Mouse (Mus musculus): ENCODE results near the gene Frmd4b. TPM values are rescaled to one million over a fixed set of nuclear protein-coding genes. Genes with fewer than 3 reads are reported as not detected.

The Frmd4b gene
- polyA plus RNA-seq, 1 experiment from 2014 or later, result 12.1 TPM

DNA sequence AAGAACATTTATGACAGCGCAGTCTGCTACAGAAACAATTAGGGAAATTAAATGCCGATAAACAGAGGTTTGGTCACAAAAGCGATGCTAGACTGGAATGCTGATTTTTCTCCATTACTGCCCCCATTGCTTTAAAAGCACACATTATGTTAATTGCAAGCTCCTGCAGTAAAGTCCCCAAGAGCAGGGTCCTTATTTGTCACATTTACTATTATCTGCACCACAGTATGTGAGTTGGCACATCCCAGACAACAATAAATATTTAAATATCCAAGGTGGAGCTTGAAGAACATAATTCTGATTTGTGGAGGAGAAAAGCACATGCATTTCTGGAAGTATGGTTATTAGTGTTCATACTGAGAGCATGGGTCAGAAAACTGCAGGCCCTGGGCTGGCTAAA lies 64.8 kb downstream of the Frmd4b start:
- no peaks in the 10 kb centered on the region for H3K9me3 ChIP-seq (replicated peaks)
- no peaks in the 10 kb centered on the region; the same call in 1 of the 2 replicates for H3K4me1 ChIP-seq (replicated peaks)
- H3K27ac ChIP-seq, result no peak overlapping the region
- ATAC-seq (replicated peaks; ENCODE audit: insufficient number of reproducible peaks, insufficient read depth, low FRiP score, low read depth), result no peak
- 87% methylated on average over 3 of the region's 3 CpGs for WGBS
- H3K4me3 ChIP-seq, result no peak overlapping the region
- no peaks in the 10 kb centered on the region for H3K27me3 ChIP-seq
- H3K9ac ChIP-seq, result no peak overlapping the region
- H3K36me3 ChIP-seq, result no peaks in the 10 kb centered on the region
- H3K4me2 ChIP-seq, result no peak overlapping the region

DNA sequence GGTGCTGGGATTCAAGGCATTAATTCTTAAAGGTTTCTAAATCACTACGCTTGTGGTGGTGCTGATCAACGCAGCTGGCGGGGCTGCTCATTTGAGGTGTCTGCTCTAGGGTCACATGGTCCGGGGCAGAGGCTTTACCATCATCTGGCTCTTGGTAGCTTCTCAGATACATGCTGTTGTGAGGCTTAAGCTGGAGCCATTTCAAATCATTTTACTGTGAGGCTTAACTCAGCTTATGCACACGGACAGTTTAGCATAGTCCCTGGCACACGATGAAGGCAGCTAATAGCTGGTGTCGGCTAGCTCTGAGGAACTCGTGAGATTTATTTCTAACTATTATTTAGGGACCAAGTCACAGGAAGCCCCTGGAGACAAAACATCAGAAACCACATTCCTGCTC lies 65.5 kb downstream of the Frmd4b start:
- no peak overlapping the region for H3K4me2 ChIP-seq
- ATAC-seq (replicated peaks; ENCODE audit: insufficient number of reproducible peaks, insufficient read depth, low FRiP score, low read depth), result no peak
- H3K9ac ChIP-seq, result no peak overlapping the region
- no peak overlapping the region for H3K4me3 ChIP-seq
- no peak overlapping the region for H3K27ac ChIP-seq
- no peaks in the 10 kb centered on the region; the same call in 1 of the 2 replicates for H3K4me1 ChIP-seq (replicated peaks)
- H3K9me3 ChIP-seq (replicated peaks), result no peaks in the 10 kb centered on the region; the same call in 1 of the 2 replicates
- 70% methylated on average over 8 of the region's 8 CpGs for WGBS
- H3K27me3 ChIP-seq, result no peaks in the 10 kb centered on the region
- no peaks in the 10 kb centered on the region for H3K36me3 ChIP-seq

DNA sequence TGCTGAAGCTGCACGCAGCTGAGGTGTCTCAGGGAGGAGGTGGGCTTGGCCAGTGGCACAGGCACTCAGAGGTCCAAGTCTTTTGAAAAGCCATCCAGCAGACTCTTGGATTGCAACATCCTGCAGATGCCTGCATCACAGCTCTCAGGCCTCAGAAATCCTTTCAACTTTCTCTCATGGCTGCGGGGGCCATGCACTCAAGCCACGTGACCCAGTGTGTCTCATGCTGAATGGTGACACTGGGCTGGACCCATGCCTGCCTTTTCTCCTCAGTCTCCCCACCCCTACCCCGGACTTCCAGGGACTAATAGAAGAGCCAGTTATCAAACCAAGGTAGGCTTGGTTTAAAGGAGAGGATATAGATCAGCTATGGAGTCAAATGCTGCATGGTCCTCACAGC lies 66.2 kb downstream of the Frmd4b start:
- H3K27me3 ChIP-seq, result no peaks in the 10 kb centered on the region
- H3K36me3 ChIP-seq, result no peaks in the 10 kb centered on the region
- no peak for ATAC-seq (replicated peaks; ENCODE audit: insufficient number of reproducible peaks, insufficient read depth, low FRiP score, low read depth)
- no peak overlapping the region for H3K4me2 ChIP-seq
- H3K9ac ChIP-seq, result no peak overlapping the region
- no peaks in the 10 kb centered on the region; the same call in 1 of the 2 replicates for H3K4me1 ChIP-seq (replicated peaks)
- no peaks in the 10 kb centered on the region; the same call in 1 of the 2 replicates for H3K9me3 ChIP-seq (replicated peaks)
- no peak overlapping the region for H3K4me3 ChIP-seq
- H3K27ac ChIP-seq, result no peak overlapping the region
- 82% methylated on average over 4 of the region's 4 CpGs for WGBS

DNA sequence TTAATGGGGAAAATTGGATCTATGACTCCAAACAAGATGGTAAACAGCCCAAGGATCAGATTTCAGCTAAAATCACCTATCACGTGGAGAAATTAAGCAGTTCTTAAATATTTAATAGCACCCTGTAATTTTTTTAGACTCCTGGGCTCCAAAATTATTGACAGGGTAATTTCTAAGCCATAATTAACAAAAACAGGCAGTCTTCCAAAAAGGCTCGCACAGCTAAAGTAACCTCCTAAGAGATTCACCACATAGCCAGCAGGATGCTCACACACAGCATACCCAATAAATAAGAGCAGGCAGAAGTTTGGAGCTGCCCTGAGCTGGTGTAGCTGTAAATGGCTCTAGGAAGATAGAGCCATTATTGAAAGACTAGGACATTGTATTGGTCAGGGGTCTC lies 76.9 kb downstream of the Frmd4b start:
- Histone ChIP-seq H3K27ac (no peak overlapping the region), H3K4me3 (no peak overlapping the region), H3K4me1 (replicated peaks) (no peaks in the 10 kb centered on the region), H3K9ac (no peak overlapping the region), H3K27me3 (peaks cover 36% of the 10 kb centered on the region; the same call in 1 of the 2 replicates), H3K4me2 (no peak overlapping the region), H3K36me3 (no peaks in the 10 kb centered on the region), H3K9me3 (replicated peaks) (no peaks in the 10 kb centered on the region)
- WGBS, result 75% methylated on average over 2 of the region's 2 CpGs
- ATAC-seq (replicated peaks; ENCODE audit: insufficient number of reproducible peaks, insufficient read depth, low FRiP score, low read depth), result no peak

DNA sequence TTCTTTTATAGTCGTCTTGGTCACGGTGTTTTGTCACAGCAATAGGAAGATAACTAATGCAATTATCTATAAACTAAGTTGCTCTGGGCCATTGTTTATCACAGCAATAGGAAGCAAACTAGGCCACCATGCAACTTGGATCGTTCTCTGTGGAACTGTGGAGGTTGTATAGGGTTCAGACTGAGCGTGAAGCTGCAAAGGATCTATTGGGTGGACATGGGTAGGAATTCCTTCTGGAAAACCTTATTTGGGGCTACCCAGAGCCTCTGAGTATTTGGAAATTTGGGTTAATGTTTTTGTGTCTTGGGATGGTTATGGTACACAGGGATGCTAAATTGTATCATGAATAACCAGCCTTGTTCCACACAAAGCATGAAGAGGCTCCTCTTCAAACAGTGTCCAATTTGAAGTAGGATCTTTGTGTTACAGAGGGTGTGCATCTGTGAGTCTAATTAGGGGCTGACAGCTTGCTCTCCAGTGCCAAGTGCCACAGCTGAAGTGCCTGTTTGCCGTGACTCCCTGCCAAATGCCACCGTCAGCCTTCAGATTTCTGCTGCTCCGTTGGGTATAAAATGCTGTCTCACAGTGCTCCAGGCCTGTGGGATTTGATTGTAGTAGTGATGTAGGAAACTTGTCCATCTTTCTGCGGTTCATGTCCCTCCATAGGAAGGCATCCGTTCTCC lies 81.4 kb downstream of the Frmd4b start:
- 74% methylated on average over 9 of the region's 9 CpGs for WGBS
- no peak for ATAC-seq (replicated peaks; ENCODE audit: insufficient number of reproducible peaks, insufficient read depth, low FRiP score, low read depth)

DNA sequence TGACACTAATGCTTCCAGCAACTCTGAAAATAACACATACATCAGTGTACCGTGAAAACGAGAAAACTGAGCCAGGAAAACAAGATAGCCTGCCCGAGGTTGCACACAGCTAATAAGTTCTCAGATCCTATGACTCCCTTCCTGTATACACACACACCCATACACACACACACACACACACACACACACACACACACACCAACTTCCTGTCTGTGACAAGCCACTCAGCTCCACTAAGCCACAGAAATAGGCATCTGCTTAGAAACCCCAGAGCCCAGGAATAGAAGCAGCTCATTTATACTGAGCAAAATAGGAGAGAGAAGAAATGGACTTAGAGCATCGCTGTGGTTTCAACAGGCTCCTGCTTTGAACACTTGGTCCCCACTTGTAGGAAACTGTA lies 86.3 kb downstream of the Frmd4b start:
- Histone ChIP-seq H3K27me3 (peaks cover 59% of the 10 kb centered on the region), H3K4me3 (no peak overlapping the region), H3K36me3 (no peaks in the 10 kb centered on the region), H3K9ac (no peak overlapping the region), H3K27ac (no peak overlapping the region), H3K4me2 (no peak overlapping the region), H3K9me3 (replicated peaks) (no peaks in the 10 kb centered on the region), H3K4me1 (replicated peaks) (no peaks in the 10 kb centered on the region)
- ATAC-seq (replicated peaks; ENCODE audit: insufficient number of reproducible peaks, insufficient read depth, low FRiP score, low read depth), result no peak
- WGBS, result 59% methylated on average over 4 of the region's 4 CpGs

More for the DNA sequence above, 81.4 kb downstream of the Frmd4b start:
- Histone ChIP-seq H3K27me3 (peaks cover 52% of the 10 kb centered on the region), H3K4me1 (replicated peaks) (no peaks in the 10 kb centered on the region), H3K36me3 (no peaks in the 10 kb centered on the region), H3K9me3 (replicated peaks) (no peaks in the 10 kb centered on the region), H3K4me3 (no peak overlapping the region), H3K4me2 (no peak overlapping the region), H3K9ac (no peak overlapping the region), H3K27ac (no peak overlapping the region)

DNA sequence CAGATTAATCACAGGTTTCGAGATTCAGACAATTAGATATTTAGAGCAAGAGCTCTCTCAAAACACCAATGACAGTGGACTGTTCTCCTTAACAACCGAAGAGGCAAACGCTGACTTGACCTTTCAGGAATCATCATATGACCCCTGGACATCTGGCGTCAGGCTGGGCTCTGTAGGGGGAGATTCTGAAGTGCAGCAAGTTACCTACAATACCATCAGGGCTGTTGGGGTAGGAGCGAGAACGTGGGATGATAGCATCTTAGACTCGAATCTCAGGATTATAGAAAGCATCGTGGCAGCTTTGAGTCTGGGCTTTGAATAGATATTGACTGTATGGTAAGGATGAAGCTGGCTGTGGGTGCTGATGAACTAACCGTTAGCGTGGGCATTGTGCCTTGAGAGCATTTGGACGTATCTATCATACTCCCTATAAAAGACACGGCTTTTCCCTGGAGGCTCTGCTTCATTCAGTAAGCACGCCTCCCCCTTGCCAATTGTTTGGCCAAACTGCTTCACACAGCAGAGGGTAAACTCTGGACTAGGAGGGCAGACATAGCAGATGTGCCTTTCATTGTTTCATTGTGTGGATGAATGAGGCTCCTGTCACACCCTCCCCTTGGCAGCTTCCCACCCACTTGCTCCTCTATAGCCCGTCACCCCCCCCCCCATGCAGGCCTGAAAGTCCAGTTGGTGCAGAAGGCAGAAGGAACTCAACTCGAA lies 88.2 kb downstream of the Frmd4b start:
- Histone ChIP-seq H3K9me3 (replicated peaks) (no peaks in the 10 kb centered on the region), H3K27me3 (peaks cover 51% of the 10 kb centered on the region), H3K4me1 (replicated peaks) (no peaks in the 10 kb centered on the region), H3K4me2 (no peak overlapping the region), H3K9ac (no peak overlapping the region), H3K36me3 (no peaks in the 10 kb centered on the region), H3K27ac (no peak overlapping the region), H3K4me3 (no peak overlapping the region)
- WGBS, result 78% methylated on average over 15 of the region's 15 CpGs
- ATAC-seq (replicated peaks; ENCODE audit: insufficient number of reproducible peaks, insufficient read depth, low FRiP score, low read depth), result no peak

DNA sequence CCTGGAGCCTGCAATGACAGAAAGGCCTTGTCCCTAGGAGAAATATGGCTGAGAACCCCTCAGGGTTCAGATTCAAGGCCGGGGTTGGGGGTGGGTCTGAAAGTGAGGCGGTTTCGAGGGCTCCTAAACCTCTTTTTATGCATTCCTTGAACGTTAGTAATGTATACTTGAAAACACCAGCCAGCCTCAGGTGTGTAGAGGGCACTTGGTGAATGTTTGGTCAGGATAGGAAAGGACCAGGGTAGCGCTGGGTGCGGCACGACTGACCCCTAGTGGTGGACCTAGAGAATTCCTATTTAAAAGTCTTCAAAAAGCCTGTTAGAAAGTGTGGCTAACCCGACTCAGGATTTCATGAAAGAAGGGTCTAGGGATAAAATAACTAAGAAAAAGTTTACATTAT lies 91.2 kb downstream of the Frmd4b start:
- Histone ChIP-seq H3K36me3 (no peaks in the 10 kb centered on the region), H3K4me2 (no peak overlapping the region), H3K27ac (no peak overlapping the region), H3K27me3 (peaks cover 32% of the 10 kb centered on the region), H3K9me3 (replicated peaks) (no peaks in the 10 kb centered on the region), H3K4me1 (replicated peaks) (0 out of 2 replicates have a peak, but pooled peaks cover 2% of the 10 kb centered on the region), H3K4me3 (no peak overlapping the region), H3K9ac (no peak overlapping the region)
- 19% methylated on average over 8 of the region's 8 CpGs for WGBS
- peak; percentile 66; the same call in 1 of the 2 replicates for ATAC-seq (replicated peaks; ENCODE audit: insufficient number of reproducible peaks, insufficient read depth, low FRiP score, low read depth)

DNA sequence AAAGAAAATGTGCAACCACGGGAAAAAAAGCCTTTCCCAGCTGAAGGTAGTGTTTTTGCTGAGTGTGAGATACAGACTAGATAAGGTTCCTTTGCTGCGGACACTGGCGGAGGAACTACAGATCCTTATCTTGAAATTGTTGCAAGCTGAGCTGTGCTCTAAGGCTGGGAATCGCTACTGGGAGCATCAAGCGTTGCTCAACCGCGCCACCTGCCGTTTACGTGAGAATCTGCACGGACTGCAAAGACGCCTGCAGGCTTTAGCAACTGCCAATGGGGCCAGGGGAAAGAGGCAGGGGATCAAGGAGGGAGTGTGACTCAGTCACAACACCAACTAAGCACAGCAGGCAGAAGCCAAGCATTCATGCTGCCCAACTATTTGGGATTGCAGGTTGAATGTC lies 94.2 kb downstream of the Frmd4b start:
- Histone ChIP-seq H3K36me3 (no peaks in the 10 kb centered on the region), H3K4me3 (no peak overlapping the region), H3K4me1 (replicated peaks) (peaks cover 5% of the 10 kb centered on the region; the same call in 1 of the 2 replicates), H3K9me3 (replicated peaks) (no peaks in the 10 kb centered on the region), H3K27me3 (peaks cover 13% of the 10 kb centered on the region; the same call in 1 of the 2 replicates), H3K4me2 (peak overlapping the region; percentile 38), H3K9ac (no peak overlapping the region), H3K27ac (no peak overlapping the region)
- under 1% methylated on average over 11 of the region's 11 CpGs for WGBS
- no peak for ATAC-seq (replicated peaks; ENCODE audit: insufficient number of reproducible peaks, insufficient read depth, low FRiP score, low read depth)

DNA sequence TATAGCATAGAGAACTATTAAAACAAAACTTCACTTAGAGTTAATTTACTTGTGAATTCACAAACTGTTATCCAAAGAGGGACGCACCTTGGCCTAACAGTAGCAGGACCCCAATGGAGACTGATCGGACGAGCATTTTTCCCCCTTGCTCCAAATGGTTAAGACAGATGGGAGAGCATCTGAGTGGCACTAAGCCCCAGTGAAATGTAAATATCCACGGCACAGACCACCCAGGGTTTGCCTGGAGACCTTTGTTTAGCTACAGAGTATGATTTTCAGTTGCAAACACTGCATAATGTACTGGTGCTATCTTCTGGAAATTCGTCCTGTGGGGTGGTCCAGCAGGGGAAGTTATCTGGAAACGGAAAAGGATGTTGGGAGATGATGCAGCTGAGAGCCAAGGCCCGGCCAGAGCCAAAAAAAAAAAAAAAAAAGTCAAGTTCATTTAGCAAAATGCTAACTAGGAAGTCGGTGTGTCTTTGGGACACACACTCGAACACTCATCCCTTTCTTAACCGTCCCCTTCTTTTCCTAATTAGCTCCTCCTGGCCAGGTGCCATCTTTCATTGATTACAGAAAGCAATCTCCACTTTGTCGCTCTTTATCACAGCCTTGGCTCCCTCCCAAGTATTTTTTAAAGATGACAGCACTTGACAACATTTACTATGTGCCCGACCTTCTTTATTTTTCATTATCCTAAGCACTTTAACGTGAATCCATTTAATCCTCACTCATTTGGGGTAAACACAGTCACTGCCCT lies 95.9 kb downstream of the Frmd4b start:
- Histone ChIP-seq H3K27ac (no peak overlapping the region), H3K27me3 (peaks cover under 1% of the 10 kb centered on the region; the same call in 1 of the 2 replicates), H3K9me3 (replicated peaks) (no peaks in the 10 kb centered on the region), H3K4me2 (no peak overlapping the region), H3K4me1 (replicated peaks) (peaks cover 11% of the 10 kb centered on the region), H3K36me3 (no peaks in the 10 kb centered on the region), H3K9ac (no peak overlapping the region), H3K4me3 (no peak overlapping the region)
- WGBS, result 53% methylated on average over 13 of the region's 13 CpGs
- no peak for ATAC-seq (replicated peaks; ENCODE audit: insufficient number of reproducible peaks, insufficient read depth, low FRiP score, low read depth)

DNA sequence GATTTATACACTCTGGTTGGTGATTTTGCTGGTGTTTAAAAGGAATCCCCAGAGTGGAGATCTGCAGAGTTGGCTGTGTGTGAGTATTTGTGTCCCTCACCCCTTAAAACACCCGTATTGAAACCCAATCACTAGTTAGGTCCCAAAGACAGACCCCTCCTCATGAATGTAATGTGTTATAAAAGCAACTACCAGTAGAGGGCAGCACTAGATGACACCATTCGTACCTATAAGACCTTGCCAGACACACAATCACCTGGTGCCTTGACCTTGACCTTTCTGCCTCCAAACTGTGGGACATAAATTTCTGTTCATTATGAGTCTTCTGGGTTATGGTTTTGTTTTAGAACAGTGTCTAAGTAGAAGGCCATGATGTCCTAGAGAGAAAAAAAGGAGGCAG lies 96.8 kb downstream of the Frmd4b start:
- no peaks in the 10 kb centered on the region; the same call in 1 of the 2 replicates for H3K27me3 ChIP-seq
- no peaks in the 10 kb centered on the region for H3K36me3 ChIP-seq
- H3K4me1 ChIP-seq (replicated peaks), result peaks cover 16% of the 10 kb centered on the region
- H3K9me3 ChIP-seq (replicated peaks), result no peaks in the 10 kb centered on the region
- no peak for ATAC-seq (replicated peaks; ENCODE audit: insufficient number of reproducible peaks, insufficient read depth, low FRiP score, low read depth)
- no peak overlapping the region for H3K9ac ChIP-seq
- no peak overlapping the region for H3K27ac ChIP-seq
- H3K4me3 ChIP-seq, result no peak overlapping the region
- 57% methylated on average over 2 of the region's 2 CpGs for WGBS
- H3K4me2 ChIP-seq, result no peak overlapping the region
